Mouse (Mus musculus): ENCODE data around the gene Inpp5e.
"Not testable (repeated sequence)": the region's sequence is repeated elsewhere in the genome, so short reads cannot be mapped to it uniquely, and the experiment has no call there.

Gene Inpp5e

DNA sequence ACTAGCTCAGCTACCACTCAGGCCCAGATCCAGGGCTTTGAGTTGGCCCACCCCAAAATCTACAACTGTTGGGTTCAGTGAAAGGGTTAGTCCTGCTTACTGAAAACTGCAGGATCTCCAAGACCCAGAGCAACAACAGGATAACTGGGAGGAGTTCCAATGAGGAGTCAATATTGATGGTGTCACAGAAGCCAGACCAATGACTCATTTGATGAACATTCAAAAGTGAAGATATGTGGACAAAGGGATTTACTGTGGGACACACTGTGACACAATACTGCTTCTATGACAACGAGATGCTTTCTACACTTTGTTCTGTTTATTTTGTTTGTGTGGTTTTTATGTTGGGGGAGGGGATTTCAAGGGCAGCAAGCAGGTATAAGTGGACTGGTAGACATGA is 9.1 kb upstream of the Inpp5e start:
- DNase-seq (ENCODE audit: low spot score): no peak

GRCm38 (mm10) chr2:26417066-26417465 is 8.1 kb upstream of the Inpp5e start:
- no peak for DNase-seq (ENCODE audit: low spot score)

DNA sequence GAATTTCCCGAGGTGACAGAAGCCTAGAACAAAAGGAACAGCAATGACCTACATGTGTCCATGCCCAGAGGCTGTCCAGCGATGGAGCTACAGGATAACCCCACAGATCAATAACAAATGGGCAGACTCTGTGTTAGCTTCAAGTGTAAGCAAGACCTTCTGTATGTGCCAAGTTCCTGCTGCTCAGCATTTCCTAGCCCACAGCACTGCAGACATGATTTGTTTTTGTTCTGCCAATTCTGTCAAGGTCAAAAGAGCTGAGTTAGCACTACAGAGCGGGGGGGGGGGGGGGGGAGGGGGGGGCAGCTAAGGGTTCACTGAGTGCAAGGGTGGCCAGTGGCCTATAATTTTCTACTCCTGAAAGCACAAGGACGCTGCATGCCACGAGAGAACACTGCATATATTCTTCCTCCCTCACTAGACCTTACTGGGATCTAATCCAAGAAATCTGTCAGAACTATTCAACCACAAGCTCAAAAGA is 2.0 kb upstream of the Inpp5e start:
- DNase-seq (ENCODE audit: low spot score): no peak

DNA sequence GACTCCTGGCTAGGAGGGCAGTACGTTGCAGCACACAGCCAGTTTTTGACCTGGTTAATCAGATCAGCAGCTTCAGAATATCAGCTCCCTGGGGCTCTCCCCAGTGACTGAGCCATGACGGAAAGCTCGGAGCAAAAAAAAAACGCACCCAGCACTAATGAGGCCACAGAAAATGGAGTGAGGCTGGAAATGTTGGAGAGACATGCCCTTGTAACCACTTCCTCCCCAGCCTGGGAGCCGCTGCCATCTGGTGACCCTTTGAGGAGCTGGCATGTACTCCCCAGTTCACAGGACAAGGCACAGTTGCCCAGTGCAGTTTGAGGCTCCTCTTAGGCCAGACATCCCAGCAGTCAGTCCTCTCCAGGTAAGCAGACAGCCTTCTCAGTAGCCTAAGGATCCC is 1.1 kb upstream of the Inpp5e start:
- no peak for DNase-seq (ENCODE audit: low spot score)

DNA sequence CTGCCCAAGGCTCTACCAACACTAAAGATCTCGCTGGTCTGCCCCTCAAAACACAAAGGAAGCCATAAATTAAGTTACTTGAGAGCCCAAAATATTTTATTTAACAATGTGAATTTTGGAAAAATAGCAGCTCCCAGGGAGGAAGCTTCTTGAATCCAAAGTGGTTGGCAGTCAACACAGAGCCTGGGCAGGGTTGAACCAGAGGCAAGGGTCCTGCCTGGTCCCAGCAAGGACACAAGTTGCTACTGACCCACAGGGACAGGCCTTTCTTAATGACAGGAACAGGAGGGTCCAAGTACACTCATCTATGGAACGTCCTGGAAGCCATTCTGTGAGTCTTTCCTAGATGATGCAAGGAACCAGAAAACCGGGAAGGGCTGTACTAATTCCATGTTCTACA is 359 bp upstream of the Inpp5e start:
- no peak for DNase-seq (ENCODE audit: low spot score)

- no peak for DNase-seq (ENCODE audit: low spot score)
Measured at GRCm38 (mm10) chr2:26403306-26403705, 5.7 kb downstream of the Inpp5e start.

DNA sequence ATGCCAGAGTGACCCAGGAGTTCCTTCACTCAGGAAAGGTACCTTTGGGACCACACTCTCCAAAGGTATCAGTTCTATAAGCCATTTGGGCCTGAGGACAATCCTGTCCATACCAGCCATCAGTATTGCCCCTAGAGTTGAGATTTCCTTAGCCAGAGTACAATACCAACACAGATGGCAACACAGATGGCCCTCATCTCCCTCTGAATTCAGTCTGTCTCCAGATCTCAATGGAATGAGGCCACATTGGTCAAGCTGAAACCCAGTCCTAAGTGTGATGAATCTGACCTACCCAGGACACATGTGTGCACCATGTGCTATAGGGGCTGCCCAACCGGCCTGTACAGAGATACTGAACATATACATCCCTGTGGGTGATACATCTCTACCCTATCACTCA is 6.7 kb downstream of the Inpp5e start:
- DNase-seq (ENCODE audit: low spot score): no peak

GRCm38 (mm10) chr2:26401023-26401422 is 8.0 kb downstream of the Inpp5e start:
- no peak for DNase-seq (ENCODE audit: low spot score)

GRCm38 (mm10) chr2:26400296-26400695 is 8.7 kb downstream of the Inpp5e start:
- DNase-seq (ENCODE audit: low spot score): no peak

- DNase-seq (ENCODE audit: low spot score): no peak
Measured at GRCm38 (mm10) chr2:26399647-26400046, 9.4 kb downstream of the Inpp5e start.

- DNase-seq (ENCODE audit: low spot score): no peak
Measured at GRCm38 (mm10) chr2:26398978-26399377, 10.0 kb downstream of the Inpp5e start.

DNA sequence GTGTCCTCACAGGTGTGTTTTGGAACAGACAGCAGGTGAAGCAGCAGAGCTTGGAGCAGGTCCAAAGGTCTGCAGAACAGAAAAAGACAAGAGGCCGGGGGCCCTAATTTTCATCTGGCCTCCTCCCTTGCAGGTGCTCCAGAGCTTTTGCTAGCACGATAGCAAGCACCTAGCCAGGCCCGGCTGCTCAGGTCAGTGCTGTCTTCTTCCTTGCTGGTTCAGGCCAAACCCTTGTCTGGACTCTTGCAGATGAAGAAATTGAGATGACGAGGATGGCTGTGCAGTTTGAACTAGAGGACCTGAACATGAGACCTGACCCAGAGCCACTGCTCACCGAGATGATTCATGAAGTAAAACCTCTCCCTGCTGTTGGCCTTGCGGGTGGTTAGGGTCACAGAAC is 17.4 kb downstream of the Inpp5e start:
- DNase-seq (ENCODE audit: low spot score): no peak

DNA sequence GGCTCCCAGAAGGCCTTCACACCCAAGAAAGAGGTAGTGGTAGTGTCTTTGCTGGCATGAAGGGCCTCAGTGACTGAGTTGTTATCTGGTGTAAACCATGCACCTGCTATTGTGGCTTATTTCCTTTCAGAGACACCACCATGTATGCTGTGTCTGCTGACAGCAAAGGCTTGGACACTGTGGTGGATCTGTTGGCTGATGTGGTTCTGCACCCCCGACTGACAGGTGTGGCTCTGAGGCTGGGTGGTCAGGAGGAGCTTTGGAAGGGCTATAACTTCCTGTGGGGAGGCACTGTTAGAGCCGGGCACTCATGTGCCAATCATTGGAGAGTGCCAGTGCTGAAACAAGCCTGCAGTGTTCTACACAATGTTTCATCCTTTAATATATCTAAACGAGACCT is 18.0 kb downstream of the Inpp5e start:
- DNase-seq (ENCODE audit: low spot score): no peak

DNA sequence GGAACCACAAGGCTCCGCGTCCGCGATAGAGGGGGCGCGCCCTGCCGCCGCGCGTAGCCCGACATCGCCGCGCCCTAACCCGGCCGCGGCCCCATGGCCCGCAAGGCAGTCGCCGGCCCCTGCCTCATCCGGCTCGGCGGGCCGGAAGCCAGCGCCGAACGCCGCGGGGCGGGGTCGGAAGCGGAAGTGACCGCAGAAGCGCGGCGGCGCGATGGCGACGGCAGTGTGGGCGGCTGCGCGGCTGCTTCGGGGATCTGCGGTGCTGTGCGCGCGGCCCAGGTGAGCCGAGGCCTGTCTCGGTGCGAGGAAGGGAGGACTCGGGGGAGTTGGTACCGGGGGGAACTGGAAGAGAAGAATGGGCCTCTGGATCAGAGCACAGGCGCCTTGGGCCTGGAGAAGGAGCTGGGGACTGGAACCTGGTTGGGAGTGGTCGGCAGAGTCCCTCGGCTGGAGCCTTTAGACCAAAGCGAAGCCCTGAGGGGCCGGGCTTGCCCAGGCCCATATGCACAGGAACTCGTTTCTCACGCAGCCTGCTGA is 19.8 kb downstream of the Inpp5e start, which contains the start of the genes Entr1 and Pmpca:
Entr1 (minus strand) TSS at position 163 of the 537 bp plus-strand sequence.
Pmpca (plus strand) TSS at position 186 of the 537 bp plus-strand sequence.
- DNase-seq (ENCODE audit: low spot score): peak; percentile 84

- no peak for DNase-seq (ENCODE audit: low spot score)
Measured at GRCm38 (mm10) chr2:26388682-26389153, 20.3 kb downstream of the Inpp5e start.

GRCm38 (mm10) chr2:26387713-26388112 is 21.3 kb downstream of the Inpp5e start:
- DNase-seq (ENCODE audit: low spot score): no peak

DNA sequence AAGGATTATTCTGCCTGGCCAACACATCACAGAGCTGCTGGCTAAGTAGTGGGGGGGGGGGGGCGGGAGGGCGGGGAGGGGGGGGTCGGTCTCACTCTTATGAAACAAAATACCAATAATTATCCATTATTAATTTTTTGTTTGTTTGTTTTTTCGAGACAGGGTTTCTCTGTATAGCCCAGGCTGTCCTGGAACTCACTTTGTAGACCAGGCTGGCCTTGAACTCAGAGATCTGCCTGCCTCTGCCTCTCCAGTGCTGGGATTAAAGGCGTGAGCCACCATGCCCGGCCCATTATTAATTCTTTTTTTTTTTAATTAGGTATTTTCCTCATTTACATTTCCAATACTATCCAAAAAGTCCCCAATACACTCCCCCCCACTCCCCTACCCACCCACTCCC is 28.1 kb downstream of the Inpp5e start:
- not testable (repeated sequence) for DNase-seq (ENCODE audit: low spot score)

GRCm38 (mm10) chr2:26380131-26380771 is 28.8 kb downstream of the Inpp5e start, which contains the start of gene Snapc4:
TSS of gene Snapc4 (minus strand) at chr2:26380653.
- peak; percentile 88 for DNase-seq (ENCODE audit: low spot score)

DNA sequence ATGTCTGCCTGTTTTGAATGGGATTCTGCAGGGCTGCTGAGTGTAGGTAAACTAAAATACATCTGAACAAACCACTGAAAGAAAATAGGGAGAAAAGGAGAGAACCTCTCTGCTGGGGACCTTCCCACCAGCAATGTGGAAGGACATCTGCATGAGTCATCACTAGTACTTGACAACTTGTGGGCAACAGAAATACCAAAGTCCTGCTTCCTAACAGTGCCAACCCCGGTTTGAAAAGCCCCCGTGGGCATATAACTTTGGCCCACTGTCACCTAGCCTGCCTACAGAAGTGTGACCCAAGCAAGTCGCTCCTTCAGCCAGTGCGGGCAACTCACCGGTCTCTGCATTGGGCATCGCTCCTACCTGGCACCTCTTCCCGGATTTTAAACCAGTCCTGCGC is 36.6 kb downstream of the Inpp5e start:
- DNase-seq (ENCODE audit: low spot score): no peak

- no peak for DNase-seq (ENCODE audit: low spot score)
Measured at GRCm38 (mm10) chr2:26368572-26368971, 40.4 kb downstream of the Inpp5e start.

- DNase-seq (ENCODE audit: low spot score): no peak
Measured at GRCm38 (mm10) chr2:26367911-26368310, 41.1 kb downstream of the Inpp5e start.

- peak; percentile 67 for DNase-seq (ENCODE audit: low spot score)
Measured at GRCm38 (mm10) chr2:26364738-26365465, 44.1 kb downstream of the Inpp5e start.

GRCm38 (mm10) chr2:26363481-26363880 is 45.5 kb downstream of the Inpp5e start:
- DNase-seq (ENCODE audit: low spot score): no peak
